Mouse (Mus musculus) hematopoietic stem cell, adult 5-6 weeks (primary cell): ENCODE measurements around the gene Tmem17. TPM values are rescaled to one million over a fixed set of nuclear protein-coding genes. Genes with fewer than 3 reads are reported as not detected.

Experiments used
- ATAC-seq, 2 experiments: fragments of 125-278 bp in 1 of 2; replicated peaks in 1 of 2; 2 replicates each; pipeline ENCODE4 v1.8.0; 2016 to 2017; ENCODE audit warnings: inconsistent platforms in 2 of 2, mild to moderate bottlenecking in 2 of 2, moderate number of reproducible peaks in 2 of 2, low read depth in 1 of 2, moderate TSS enrichment in 1 of 2; ENCODE audit not compliant: low FRiP score in 2 of 2, poor library complexity in 2 of 2, severe bottlenecking in 2 of 2, insufficient read depth in 1 of 2, low TSS enrichment in 1 of 2
- total RNA-seq: library from RNA; stranded (forward); fragments of 172-1452, 232-1000 nt; gene quantifications from 2 replicates; pipeline ENCODE4 v1.2.3, GENCODE M21; 2017

Tmem17 gene
- total RNA-seq, 1 experiment from 2014 or later, result 5.4 TPM

DNA sequence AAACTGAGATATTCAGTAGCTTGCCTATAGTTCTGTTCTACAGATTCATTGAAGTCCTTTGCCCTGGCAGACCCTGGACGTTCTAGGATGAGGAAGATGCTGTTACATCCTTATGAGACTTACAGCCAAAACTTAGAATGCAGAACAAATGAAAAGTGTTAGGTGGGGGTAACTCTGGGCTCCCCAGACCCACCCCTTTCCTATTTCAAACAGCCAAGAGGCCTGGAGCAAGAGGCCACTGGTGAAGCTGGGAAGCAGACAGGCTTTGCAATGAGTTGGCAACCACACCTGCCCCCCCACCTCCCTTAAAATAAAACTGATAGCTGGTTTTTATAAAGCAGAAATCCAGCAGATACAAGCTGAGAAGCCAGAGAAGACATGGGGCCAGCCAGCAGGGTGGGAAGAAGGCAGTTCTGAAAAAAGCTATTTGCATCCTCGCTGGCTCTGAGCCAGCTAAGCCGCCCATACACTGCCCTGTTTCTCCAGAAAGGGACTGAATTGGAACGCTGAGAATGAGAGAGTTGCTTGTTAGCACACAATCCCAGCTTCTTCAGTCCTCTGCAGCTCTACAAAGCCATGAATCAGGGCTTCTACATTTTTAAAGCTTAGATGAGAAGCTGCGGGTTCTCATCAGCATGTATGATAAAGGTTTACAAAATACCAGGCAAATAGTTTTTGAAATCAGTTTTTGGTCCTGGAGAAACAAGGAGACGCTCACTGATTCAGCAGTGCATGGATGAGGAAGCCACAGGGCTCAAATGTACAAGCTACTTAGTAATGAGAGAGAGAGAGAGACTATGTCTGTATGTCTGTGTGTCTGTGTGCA lies 48.8 kb downstream of the Tmem17 start:
- no peak for ATAC-seq

DNA sequence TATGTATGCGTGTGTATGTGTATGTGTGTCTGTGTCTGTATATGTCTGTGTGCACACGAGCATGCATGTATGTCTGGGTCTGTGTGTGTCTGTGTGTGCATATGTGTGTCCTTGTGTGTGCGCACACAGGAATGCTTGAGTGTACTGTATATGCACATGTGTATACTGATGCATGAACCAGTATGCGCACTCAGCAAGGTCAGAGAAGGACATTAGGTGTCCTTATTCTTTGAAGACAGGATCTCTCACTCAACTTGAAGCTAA lies 49.4 kb downstream of the Tmem17 start:
- no peak for ATAC-seq

DNA sequence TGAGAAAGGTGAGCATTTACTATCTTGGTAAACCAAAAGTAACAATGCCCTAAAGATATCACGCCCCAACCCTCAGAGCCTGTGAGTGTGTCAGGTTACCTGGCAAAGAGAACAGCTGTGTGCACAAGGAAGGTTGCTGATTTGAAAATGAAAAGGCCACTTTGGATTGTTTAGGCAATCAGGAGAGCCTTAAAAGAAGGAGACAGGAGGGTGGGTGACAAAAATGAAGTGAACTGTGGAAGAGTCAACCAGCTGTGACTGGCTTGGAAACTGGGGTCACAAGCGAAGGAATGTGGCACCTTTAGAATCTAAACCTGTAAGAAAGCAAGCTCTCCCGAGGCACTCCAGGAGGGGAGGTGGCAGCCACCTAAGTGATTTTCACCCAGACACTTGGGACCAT lies 51.8 kb downstream of the Tmem17 start:
- ATAC-seq, result no peak

DNA sequence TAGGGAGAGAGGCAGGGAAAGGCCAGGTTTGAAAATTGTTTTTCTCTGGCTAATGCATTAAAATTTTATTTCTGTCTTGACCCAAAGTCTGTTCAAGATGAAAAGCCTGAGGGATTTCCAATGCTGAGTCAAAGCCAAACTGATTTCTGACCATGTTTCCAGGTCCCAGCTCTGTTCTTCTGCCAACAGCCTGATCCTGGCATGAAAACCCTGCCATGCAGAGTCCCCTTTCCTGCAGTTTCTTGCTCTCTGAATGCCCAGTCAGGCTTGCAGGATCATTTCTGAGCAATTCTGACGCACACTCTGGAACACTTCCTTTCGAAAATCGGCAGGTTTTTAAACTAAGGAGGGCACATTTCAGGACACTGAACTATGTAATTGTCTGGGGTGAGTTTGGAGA lies 52.8 kb downstream of the Tmem17 start:
- no peak for ATAC-seq

Other genes with a start within 250 kb of the Tmem17 start
- gene Ehbp1, start 169.8 kb upstream of the Tmem17 start, total RNA-seq, result 7.1 and 11.9 TPM in 2 replicates